16 mouse cellular contexts compared by ENCODE assay signal in genomic region chr17:85045160-85045559, GRCm38 (mm10). TPM values are rescaled to one million over a fixed set of nuclear protein-coding genes. Genes with fewer than 3 reads are reported as not detected.
DNase-seq lines count a peak whose midpoint lies in the region; ATAC-seq and TF ChIP-seq lines count a peak whose summit lies in the region.
"Had no signal": no experiment of that assay in that cellular context is flagged by ENCODE, and none has a peak within 500 bp of the region (broad histone marks: within the 10 kb centered on the region; RNA-seq: fewer than 3 reads in every experiment).

No protein-coding gene starts in this region.

- H3K4me3 ChIP-seq in stomach, postnatal 0 days (ENCODE audit: low read depth, low read length) = no peak overlapping the region
- H3K4me3 ChIP-seq: intestine, embryonic 15.5 days; limb, embryonic 15.5 days had no signal

- TF ChIP-seq POLR2A in brain, embryonic 14.5 days (IDR thresholded peaks at IDR 0.05; ENCODE audit: borderline replicate concordance, extremely low read depth, insufficient read depth, insufficient read length, poor library complexity, severe bottlenecking) = no peak

- H3K4me2 ChIP-seq in stomach, postnatal 0 days (replicated peaks; ENCODE audit: low read depth) = no peak overlapping the region
- H3K4me2 ChIP-seq: heart, embryonic 11.5 days; hindbrain, embryonic 14.5 days; intestine, embryonic 15.5 days; limb, embryonic 15.5 days had no signal

- TF ChIP-seq EP300 in stomach, postnatal 0 days (optimal IDR thresholded peaks at IDR 0.05) = no peak

- 80% methylated on average over 12 of the region's 12 CpGs for WGBS in stomach, postnatal 0 days

- H3K27ac ChIP-seq in stomach, postnatal 0 days (replicated peaks) = no peak overlapping the region
- H3K27ac ChIP-seq: hindbrain, embryonic 14.5 days; intestine, embryonic 15.5 days; limb, embryonic 15.5 days had no signal

- peak; percentile 2; the same call in 1 of the 2 replicates for TF ChIP-seq CTCF in brain, embryonic 14.5 days (IDR thresholded peaks at IDR 0.05; ENCODE audit: borderline replicate concordance, extremely low read depth, insufficient read depth, insufficient read length)
- TF ChIP-seq CTCF in stomach, postnatal 0 days (IDR thresholded peaks at IDR 0.05; ENCODE audit: low read depth) = peak; percentile 27; the same call in 1 of the 2 replicates

- no peaks in the 10 kb centered on the region for H3K36me3 ChIP-seq in stomach, postnatal 0 days (ENCODE audit: control insufficient read depth, insufficient read depth, low read length)
- H3K36me3 ChIP-seq: intestine, embryonic 15.5 days; limb, embryonic 15.5 days had no signal

- no peaks in the 10 kb centered on the region for H3K4me1 ChIP-seq in stomach, postnatal 0 days (replicated peaks; ENCODE audit: control insufficient read depth, insufficient read depth)
- H3K4me1 ChIP-seq: limb, embryonic 15.5 days had no signal

- H3K9me3 ChIP-seq in stomach, postnatal 0 days (ENCODE audit: control insufficient read depth, low read length) = no peaks in the 10 kb centered on the region
- H3K9me3 ChIP-seq: intestine, embryonic 15.5 days; limb, embryonic 15.5 days had no signal

- H3K27me3 ChIP-seq in stomach, postnatal 0 days (ENCODE audit: control insufficient read depth, insufficient read depth, low read length) = no peaks in the 10 kb centered on the region
- H3K27me3 ChIP-seq: intestine, embryonic 15.5 days; limb, embryonic 15.5 days had no signal

- no peak for ATAC-seq in stomach, postnatal 0 days (ENCODE audit: low FRiP score, low TSS enrichment)
- ATAC-seq: forebrain, embryonic 14.5 days; intestine, embryonic 15.5 days had no signal

- no peak overlapping the region for H3K9ac ChIP-seq in stomach, postnatal 0 days (ENCODE audit: low read length)
- H3K9ac ChIP-seq: hindbrain, embryonic 14.5 days; intestine, embryonic 15.5 days; limb, embryonic 15.5 days had no signal

- DNase-seq in kidney, adult 9 months = peak; percentile 52
- no peak for DNase-seq in kidney, adult 8-10 months
- peak; percentile 16 for DNase-seq in testis, postnatal 14 days (ENCODE audit: low spot score)
- no peak for DNase-seq in testis, postnatal 10 days (ENCODE audit: low spot score)
- DNase-seq in brain, embryonic 14.5 days (ENCODE audit: low read depth) = no peak
- DNase-seq in stomach, postnatal 0 days (ENCODE audit: low spot score) = no peak
- no peak for DNase-seq in embryo, embryonic 10.5 days (ENCODE audit: low spot score)
- DNase-seq: cerebellum, postnatal 14 days; heart, postnatal 14 days; spleen, adult 18-20 months had no signal

RNA-seq across cellular contexts. Expression of gene Slc3a1, which starts 17.0 kb away (rescaled TPM):
- polyA plus RNA-seq in brain, embryonic 14.5 days (2012; rRNA removed) = 1.3 and 1.6 TPM in 2 replicates
- polyA plus RNA-seq in stomach, postnatal 0 days (2015; fragmentation: Nextera tagmentation; extraction: Ambion mirVana) = 0.88 and 1.0 TPM in 2 replicates
- polyA plus RNA-seq: lung, embryonic 16.5 days had no signal

RNA-seq across cellular contexts. Expression of gene Prepl, which starts 44.9 kb away (rescaled TPM):
- polyA plus RNA-seq in brain, embryonic 14.5 days (2012; rRNA removed) = 87.3 and 123 TPM in 2 replicates
- 15.5 and 15.7 TPM in 2 replicates for polyA plus RNA-seq in stomach, postnatal 0 days (2015; fragmentation: Nextera tagmentation; extraction: Ambion mirVana)

RNA-seq across cellular contexts. Expression of gene Camkmt, which starts 45.2 kb away (rescaled TPM):
- 4.9 and 6.7 TPM in 2 replicates for polyA plus RNA-seq in brain, embryonic 14.5 days (2012; rRNA removed)
- polyA plus RNA-seq in stomach, postnatal 0 days (2015; fragmentation: Nextera tagmentation; extraction: Ambion mirVana) = 8.0 and 8.3 TPM in 2 replicates

Comparison
In these comparisons a context has a peak if more than half of its experiments do, and no peak if none do; other contexts are left out.
1. DNase-seq: peak in kidney, adult 9 months (single experiment) and testis, postnatal 14 days (single experiment); none in kidney, adult 8-10 months (0 of 2), testis, postnatal 10 days (single experiment), brain, embryonic 14.5 days (single experiment), stomach, postnatal 0 days (single experiment) and embryo, embryonic 10.5 days (single experiment).